Mouse (Mus musculus): ENCODE results near the gene Igsf11.

Igsf11 gene
- long read RNA-seq, experiment 1, partial matches to known transcripts: 0 of 4 reads
- long read RNA-seq, experiment 1, other reads (novel, unspliced or antisense): 3 of 4 reads
- long read RNA-seq, experiment 2: 0 reads

- intact Hi-C loops (cut with DNase I): no loop called here
These were observed at the start of gene Igsf11 for GRCm38 (mm10) chr16:38892371-38892770. TSS of gene Igsf11 (plus strand) at chr16:38892671.

GRCm38 (mm10) chr16:38858120-38858749 lies 34.2 kb upstream of the Igsf11 start:
- intact Hi-C loops (cut with DNase I): loop anchor here (1.0 kb wide), 1 partner anchor 195 kb away; no protein-coding TSS in a partner anchor

- intact Hi-C loops (cut with DNase I): no loop called here
These were observed 31.9 kb upstream of the Igsf11 start for GRCm38 (mm10) chr16:38860548-38860947.

- intact Hi-C loops (cut with DNase I): no loop called here
These were observed 28.1 kb upstream of the Igsf11 start for GRCm38 (mm10) chr16:38864358-38864757.

- intact Hi-C loops (cut with DNase I): no loop called here
These were observed 19.2 kb upstream of the Igsf11 start for GRCm38 (mm10) chr16:38873231-38873630.

- intact Hi-C loops (cut with DNase I): no loop called here
These were observed 18.0 kb upstream of the Igsf11 start for GRCm38 (mm10) chr16:38874481-38874880.

- intact Hi-C loops (cut with DNase I): no loop called here
These were observed 6.5 kb downstream of the Igsf11 start for GRCm38 (mm10) chr16:38898816-38899425.

- intact Hi-C loops (cut with DNase I): loop anchor here (10.0 kb wide), 1 partner anchor 85 kb away; no protein-coding TSS in a partner anchor
These were observed 7.6 kb downstream of the Igsf11 start for GRCm38 (mm10) chr16:38900024-38900423.

- intact Hi-C loops (cut with DNase I): loop anchor here (2.0 to 10.0 kb wide), 2 partner anchors 83 to 149 kb away; no protein-coding TSS in a partner anchor
These were observed 9.8 kb downstream of the Igsf11 start for GRCm38 (mm10) chr16:38902111-38902778.

GRCm38 (mm10) chr16:38903020-38903419 lies 10.5 kb downstream of the Igsf11 start:
- intact Hi-C loops (cut with DNase I): loop anchor here (2.0 to 10.0 kb wide), 2 partner anchors 82 to 148 kb away; no protein-coding TSS in a partner anchor

- intact Hi-C loops (cut with DNase I): loop anchor here (10.0 kb wide), 1 partner anchor 81 kb away; no protein-coding TSS in a partner anchor
These were observed 11.7 kb downstream of the Igsf11 start for GRCm38 (mm10) chr16:38904202-38904601.

- intact Hi-C loops (cut with DNase I): loop anchor here (10.0 kb wide), 1 partner anchor 79 kb away; no protein-coding TSS in a partner anchor
These were observed 13.4 kb downstream of the Igsf11 start for GRCm38 (mm10) chr16:38905911-38906310.

GRCm38 (mm10) chr16:38908304-38908703 lies 15.8 kb downstream of the Igsf11 start:
- intact Hi-C loops (cut with DNase I): loop anchor here (10.0 kb wide), 1 partner anchor 76 kb away; no protein-coding TSS in a partner anchor

GRCm38 (mm10) chr16:38909506-38909905 lies 17.0 kb downstream of the Igsf11 start:
- intact Hi-C loops (cut with DNase I): loop anchor here (10.0 kb wide), 1 partner anchor 75 kb away; no protein-coding TSS in a partner anchor

- intact Hi-C loops (cut with DNase I): no loop called here
These were observed 17.6 kb downstream of the Igsf11 start for GRCm38 (mm10) chr16:38910088-38910487.

GRCm38 (mm10) chr16:38915451-38915850 lies 23.0 kb downstream of the Igsf11 start:
- intact Hi-C loops (cut with DNase I): no loop called here

GRCm38 (mm10) chr16:38916053-38916786 lies 23.7 kb downstream of the Igsf11 start:
- intact Hi-C loops (cut with DNase I): no loop called here

- intact Hi-C loops (cut with DNase I): no loop called here
These were observed 24.4 kb downstream of the Igsf11 start for GRCm38 (mm10) chr16:38916885-38917284.

- intact Hi-C loops (cut with DNase I): no loop called here
These were observed 25.6 kb downstream of the Igsf11 start for GRCm38 (mm10) chr16:38918121-38918520.

- intact Hi-C loops (cut with DNase I): no loop called here
These were observed 28.0 kb downstream of the Igsf11 start for GRCm38 (mm10) chr16:38920488-38920887.

- intact Hi-C loops (cut with DNase I): no loop called here
These were observed 32.5 kb downstream of the Igsf11 start for GRCm38 (mm10) chr16:38924940-38925339.
